Mouse (Mus musculus) cortical plate, adult 2 months (tissue): ENCODE data around the gene Gprin1.
A peak's percentile ranks its signal among the peaks of the same experiment; 100 is the strongest.

Experiments used
- CTCF ChIP-seq: fragments of 200-500 bp; IDR thresholded peaks from 2 replicates; pipeline ENCODE4 v1.5.1; 2011; ENCODE audit warnings: mild to moderate bottlenecking, control low read depth, low read length; ENCODE audit not compliant: insufficient read depth; ENCODE audit errors: extremely low read depth
- POLR2A ChIP-seq: fragments of 200-500 bp; IDR thresholded peaks from 2 replicates; pipeline ENCODE4 v1.6.1; 2011; ENCODE audit warnings: mild to moderate bottlenecking, low read length, control low read depth; ENCODE audit not compliant: insufficient read depth; ENCODE audit errors: extremely low read depth

DNA sequence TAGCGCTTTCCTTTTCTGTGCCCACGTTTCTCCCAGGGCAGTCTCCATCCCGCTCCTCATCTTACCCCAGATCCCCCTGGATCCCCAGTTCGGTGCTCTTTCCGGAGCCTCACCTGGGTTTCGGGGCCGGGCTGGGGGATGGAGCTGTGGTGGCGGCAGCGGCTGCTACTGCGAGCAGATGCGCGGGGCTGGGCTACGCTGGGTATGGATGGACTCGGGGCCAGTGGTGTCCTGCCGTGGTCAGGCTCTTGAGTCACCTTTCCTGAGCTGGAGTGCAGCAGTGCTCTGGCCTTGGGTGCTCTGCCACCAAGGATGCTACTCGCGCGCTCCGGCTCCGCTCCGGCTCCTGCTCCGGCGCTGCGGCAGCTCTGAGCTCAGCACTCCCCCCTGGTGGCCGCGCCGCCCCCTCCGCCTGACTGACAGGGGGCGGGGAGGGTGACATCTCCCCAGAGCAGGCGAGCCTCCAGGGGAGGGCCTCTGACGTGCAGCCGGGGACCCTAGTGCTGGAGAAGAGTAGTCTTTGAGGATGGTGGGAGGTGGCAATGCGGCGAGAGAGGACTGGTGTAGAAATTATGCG is 16.6 kb upstream of the Gprin1 start, which contains the start of gene Sncb:
- TF ChIP-seq CTCF (peak; percentile 34), POLR2A (peak; percentile 89)
